Mouse (Mus musculus): ENCODE results near the gene Pcgf6. TPM values are rescaled to one million over a fixed set of nuclear protein-coding genes. Genes with fewer than 3 reads are reported as not detected.
"Not testable (repeated sequence)": the region's sequence is repeated elsewhere in the genome, so short reads cannot be mapped to it uniquely, and the experiment has no call there.

Gene Pcgf6
- polyA plus RNA-seq, 1 experiment from 2014 or later = 8.2 TPM

DNA sequence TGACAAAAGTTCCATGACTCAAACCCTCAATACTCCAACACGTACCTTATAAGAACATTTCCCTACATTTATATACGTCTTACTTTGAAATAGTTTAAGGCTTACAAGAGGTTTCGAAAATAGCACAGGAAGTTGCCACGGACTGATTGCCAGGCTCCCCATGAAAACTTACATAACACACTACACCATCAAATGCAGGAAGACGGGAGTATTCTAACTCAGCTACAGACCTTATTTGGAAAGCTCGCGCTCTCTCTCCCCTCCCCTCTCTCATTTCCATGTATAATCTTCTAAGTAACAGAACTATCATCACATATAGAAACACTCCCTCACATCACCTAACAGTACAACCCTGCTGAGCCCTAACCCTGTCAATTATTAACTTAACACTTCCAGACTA, 41.3 kb downstream of the Pcgf6 start:
- Histone ChIP-seq H3K4me1 (ENCODE audit: control insufficient read depth, insufficient read depth, low read length) (peaks cover 4% of the 10 kb centered on the region), H3K9ac (ENCODE audit: low read length) (no peak overlapping the region), H3K4me2 (ENCODE audit: low read depth, low read length) (no peak overlapping the region), H3K9me3 (replicated peaks; ENCODE audit: control insufficient read depth, low read length) (no peaks in the 10 kb centered on the region), H3K27me3 (ENCODE audit: control insufficient read depth, insufficient read depth, low read length) (peaks cover 33% of the 10 kb centered on the region), H3K36me3 (ENCODE audit: control insufficient read depth, insufficient read depth) (no peaks in the 10 kb centered on the region), H3K27ac (ENCODE audit: low read length) (no peak overlapping the region), H3K4me3 (ENCODE audit: low read length) (no peak overlapping the region)
- WGBS = 75% methylated on average over 7 of the region's 7 CpGs
- no peak for ATAC-seq (replicated peaks; ENCODE audit: extremely low read depth, insufficient read depth, low FRiP score)

- Histone ChIP-seq H3K4me3 (ENCODE audit: low read length) (no peak overlapping the region), H3K9me3 (replicated peaks; ENCODE audit: control insufficient read depth, low read length) (no peaks in the 10 kb centered on the region), H3K4me1 (ENCODE audit: control insufficient read depth, insufficient read depth, low read length) (no peaks in the 10 kb centered on the region), H3K4me2 (ENCODE audit: low read depth, low read length) (no peak overlapping the region), H3K27ac (ENCODE audit: low read length) (no peak overlapping the region), H3K36me3 (ENCODE audit: control insufficient read depth, insufficient read depth) (no peaks in the 10 kb centered on the region), H3K27me3 (ENCODE audit: control insufficient read depth, insufficient read depth, low read length) (peaks cover 6% of the 10 kb centered on the region), H3K9ac (ENCODE audit: low read length) (no peak overlapping the region)
- ATAC-seq (replicated peaks; ENCODE audit: extremely low read depth, insufficient read depth, low FRiP score) = no peak
- 1% methylated on average over 4 of the region's 4 CpGs for WGBS
These were observed 44.4 kb downstream of the Pcgf6 start for GRCm38 (mm10) chr19:47006321-47006720.

DNA sequence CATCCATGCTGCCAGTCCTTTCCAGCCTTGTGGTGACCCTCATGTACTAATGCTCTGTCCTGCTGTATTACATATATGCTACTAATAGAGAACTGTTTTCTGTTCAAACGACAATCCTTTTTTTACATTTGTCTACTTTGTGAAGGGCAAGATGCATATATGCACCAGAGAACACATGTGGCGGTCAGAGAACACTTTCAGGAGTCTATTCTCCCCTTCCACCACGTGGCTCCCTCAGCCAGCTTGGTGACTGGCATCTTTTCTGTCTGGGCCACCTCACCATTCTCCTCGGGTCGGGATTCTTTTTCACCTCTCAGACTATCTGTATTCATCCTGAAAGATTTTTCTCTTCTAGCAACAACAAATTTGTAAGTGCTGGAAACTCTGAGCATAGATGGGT, 44.8 kb downstream of the Pcgf6 start:
- Histone ChIP-seq H3K27me3 (ENCODE audit: control insufficient read depth, insufficient read depth, low read length) (peaks cover 2% of the 10 kb centered on the region), H3K9me3 (replicated peaks; ENCODE audit: control insufficient read depth, low read length) (no peaks in the 10 kb centered on the region), H3K27ac (ENCODE audit: low read length) (no peak overlapping the region), H3K36me3 (ENCODE audit: control insufficient read depth, insufficient read depth) (no peaks in the 10 kb centered on the region), H3K4me2 (ENCODE audit: low read depth, low read length) (no peak overlapping the region), H3K4me1 (ENCODE audit: control insufficient read depth, insufficient read depth, low read length) (no peaks in the 10 kb centered on the region), H3K4me3 (ENCODE audit: low read length) (no peak overlapping the region), H3K9ac (ENCODE audit: low read length) (no peak overlapping the region)
- no peak for ATAC-seq (replicated peaks; ENCODE audit: extremely low read depth, insufficient read depth, low FRiP score)
- WGBS = 46% methylated on average over 5 of the region's 5 CpGs

- Histone ChIP-seq H3K9me3 (replicated peaks; ENCODE audit: control insufficient read depth, low read length) (no peaks in the 10 kb centered on the region), H3K27me3 (ENCODE audit: control insufficient read depth, insufficient read depth, low read length) (no peaks in the 10 kb centered on the region), H3K9ac (ENCODE audit: low read length) (no peak overlapping the region), H3K4me1 (ENCODE audit: control insufficient read depth, insufficient read depth, low read length) (no peaks in the 10 kb centered on the region), H3K27ac (ENCODE audit: low read length) (no peak overlapping the region), H3K4me3 (ENCODE audit: low read length) (no peak overlapping the region), H3K36me3 (ENCODE audit: control insufficient read depth, insufficient read depth) (no peaks in the 10 kb centered on the region), H3K4me2 (ENCODE audit: low read depth, low read length) (no peak overlapping the region)
- ATAC-seq (replicated peaks; ENCODE audit: extremely low read depth, insufficient read depth, low FRiP score) = no peak
- WGBS = 68% methylated on average over 6 of the region's 6 CpGs
These were observed 46.8 kb downstream of the Pcgf6 start for GRCm38 (mm10) chr19:47003742-47004511.

- not testable (repeated sequence) for H3K4me2 ChIP-seq (ENCODE audit: low read depth, low read length); H3K27me3 ChIP-seq (ENCODE audit: control insufficient read depth, insufficient read depth, low read length); H3K36me3 ChIP-seq (ENCODE audit: control insufficient read depth, insufficient read depth); H3K9me3 ChIP-seq (replicated peaks; ENCODE audit: control insufficient read depth, low read length); ATAC-seq (replicated peaks; ENCODE audit: extremely low read depth, insufficient read depth, low FRiP score); H3K27ac ChIP-seq (ENCODE audit: low read length); H3K4me1 ChIP-seq (ENCODE audit: control insufficient read depth, insufficient read depth, low read length); H3K9ac ChIP-seq (ENCODE audit: low read length); H3K4me3 ChIP-seq (ENCODE audit: low read length)
- WGBS = 80% methylated on average over 2 of the region's 3 CpGs
These were observed 50.3 kb downstream of the Pcgf6 start for GRCm38 (mm10) chr19:47000357-47000756.

DNA sequence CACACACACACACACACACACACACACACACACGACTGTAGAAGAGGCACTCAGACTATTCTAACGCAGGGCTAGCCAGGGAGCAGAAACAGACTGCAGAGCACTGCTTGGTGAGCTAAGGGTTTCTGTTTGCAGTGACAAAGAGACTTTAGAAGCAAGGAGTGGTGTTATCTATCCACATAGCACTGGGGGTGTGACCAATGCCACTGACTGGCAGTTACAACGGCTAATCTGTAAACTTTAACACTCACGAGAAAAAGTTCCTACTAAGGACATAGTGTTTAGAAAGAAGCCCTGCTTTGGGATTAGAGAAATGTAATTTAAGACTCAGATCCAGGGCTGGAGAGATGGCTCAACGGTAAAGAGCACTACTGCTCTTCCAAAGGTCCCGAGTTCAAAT, 51.0 kb downstream of the Pcgf6 start:
- no peak overlapping the region for H3K27ac ChIP-seq (ENCODE audit: low read length)
- H3K9ac ChIP-seq (ENCODE audit: low read length) = no peak overlapping the region
- no peak overlapping the region for H3K4me2 ChIP-seq (ENCODE audit: low read depth, low read length)
- no peaks in the 10 kb centered on the region for H3K36me3 ChIP-seq (ENCODE audit: control insufficient read depth, insufficient read depth)
- no peaks in the 10 kb centered on the region for H3K27me3 ChIP-seq (ENCODE audit: control insufficient read depth, insufficient read depth, low read length)
- no peaks in the 10 kb centered on the region for H3K4me1 ChIP-seq (ENCODE audit: control insufficient read depth, insufficient read depth, low read length)
- no peak overlapping the region for H3K4me3 ChIP-seq (ENCODE audit: low read length)
- 61% methylated on average over 6 of the region's 6 CpGs for WGBS
- ATAC-seq (replicated peaks; ENCODE audit: extremely low read depth, insufficient read depth, low FRiP score) = no peak
- H3K9me3 ChIP-seq (replicated peaks; ENCODE audit: control insufficient read depth, low read length) = no peaks in the 10 kb centered on the region

DNA sequence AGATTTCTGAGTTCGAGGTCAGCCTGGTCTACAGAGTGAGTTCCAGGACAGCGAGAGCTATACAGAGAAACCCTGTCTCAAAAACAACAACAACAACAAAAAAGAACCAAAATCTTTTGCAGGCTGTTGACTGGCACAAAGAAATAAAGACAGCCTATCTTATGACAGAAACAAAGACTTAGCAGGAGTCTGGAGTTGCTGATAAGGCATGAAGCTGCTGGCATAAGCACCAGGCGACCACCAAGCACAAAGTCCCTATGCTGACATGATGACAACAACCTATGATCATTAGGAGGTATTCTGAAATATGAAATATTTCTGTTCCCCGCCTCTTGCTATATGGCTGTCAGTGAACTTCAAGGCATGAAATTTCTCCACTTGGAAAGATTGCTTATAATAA, 51.8 kb downstream of the Pcgf6 start:
- Histone ChIP-seq H3K36me3 (ENCODE audit: control insufficient read depth, insufficient read depth) (no peaks in the 10 kb centered on the region), H3K27ac (ENCODE audit: low read length) (no peak overlapping the region), H3K4me1 (ENCODE audit: control insufficient read depth, insufficient read depth, low read length) (no peaks in the 10 kb centered on the region), H3K27me3 (ENCODE audit: control insufficient read depth, insufficient read depth, low read length) (no peaks in the 10 kb centered on the region), H3K4me2 (ENCODE audit: low read depth, low read length) (no peak overlapping the region), H3K9ac (ENCODE audit: low read length) (no peak overlapping the region), H3K9me3 (replicated peaks; ENCODE audit: control insufficient read depth, low read length) (no peaks in the 10 kb centered on the region), H3K4me3 (ENCODE audit: low read length) (no peak overlapping the region)
- no peak for ATAC-seq (replicated peaks; ENCODE audit: extremely low read depth, insufficient read depth, low FRiP score)
- WGBS = 70% methylated on average over 4 of the region's 4 CpGs

GRCm38 (mm10) chr19:46998168-46998870, 52.4 kb downstream of the Pcgf6 start:
- WGBS = 69% methylated on average over 8 of the region's 8 CpGs
- ATAC-seq (replicated peaks; ENCODE audit: extremely low read depth, insufficient read depth, low FRiP score) = no peak
- Histone ChIP-seq H3K4me2 (ENCODE audit: low read depth, low read length) (no peak overlapping the region), H3K27me3 (ENCODE audit: control insufficient read depth, insufficient read depth, low read length) (no peaks in the 10 kb centered on the region), H3K4me3 (ENCODE audit: low read length) (no peak overlapping the region), H3K27ac (ENCODE audit: low read length) (no peak overlapping the region), H3K9ac (ENCODE audit: low read length) (no peak overlapping the region), H3K36me3 (ENCODE audit: control insufficient read depth, insufficient read depth) (no peaks in the 10 kb centered on the region), H3K4me1 (ENCODE audit: control insufficient read depth, insufficient read depth, low read length) (no peaks in the 10 kb centered on the region), H3K9me3 (replicated peaks; ENCODE audit: control insufficient read depth, low read length) (no peaks in the 10 kb centered on the region)

- 65% methylated on average over 9 of the region's 9 CpGs for WGBS
- no peak overlapping the region for H3K9ac ChIP-seq (ENCODE audit: low read length)
- no peak overlapping the region for H3K4me2 ChIP-seq (ENCODE audit: low read depth, low read length)
- no peak overlapping the region for H3K27ac ChIP-seq (ENCODE audit: low read length)
- no peak for ATAC-seq (replicated peaks; ENCODE audit: extremely low read depth, insufficient read depth, low FRiP score)
- H3K4me1 ChIP-seq (ENCODE audit: control insufficient read depth, insufficient read depth, low read length) = no peaks in the 10 kb centered on the region
- H3K9me3 ChIP-seq (replicated peaks; ENCODE audit: control insufficient read depth, low read length) = no peaks in the 10 kb centered on the region
- no peak overlapping the region for H3K4me3 ChIP-seq (ENCODE audit: low read length)
- H3K36me3 ChIP-seq (ENCODE audit: control insufficient read depth, insufficient read depth) = no peaks in the 10 kb centered on the region
- H3K27me3 ChIP-seq (ENCODE audit: control insufficient read depth, insufficient read depth, low read length) = no peaks in the 10 kb centered on the region
These were observed 54.6 kb downstream of the Pcgf6 start for GRCm38 (mm10) chr19:46996095-46996494.

Data from heart, embryonic 16.5 days (tissue).